Mouse (Mus musculus) embryo, embryonic 11.5 days (tissue): ENCODE measurements at regions not wholly inside any gene's neighbourhood (a gene's known extent, or its start where the extent isn't known, plus 50 kb on each side); places are given as distances from the start of the nearest gene placed in this dataset.
"Not testable (repeated sequence)": the region's sequence is repeated elsewhere in the genome, so short reads cannot be mapped to it uniquely, and the experiment has no call there.

Experiments used
- DNase-seq: peaks from one replicate; pipeline ENCODE4 v3.0.0-alpha.2; 2012; ENCODE audit warnings: low read depth, low spot score

DNA sequence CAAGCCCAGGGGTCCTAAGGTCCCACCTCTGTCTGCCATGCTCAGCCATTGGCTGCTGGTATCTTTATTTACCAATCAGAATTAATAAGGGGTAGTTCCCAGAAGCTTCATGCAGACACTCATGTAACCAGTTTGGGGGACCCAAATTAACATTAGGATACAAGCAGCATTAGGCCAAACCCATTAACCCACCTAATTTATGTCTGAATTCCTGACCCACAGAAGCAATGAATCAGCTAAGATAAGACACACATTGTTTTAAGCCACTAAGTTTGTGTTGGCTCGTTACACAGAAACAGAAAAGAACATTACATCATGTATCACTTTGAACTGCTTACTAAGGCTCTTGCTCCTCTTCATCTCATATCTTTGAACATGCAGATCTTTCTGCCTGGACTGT lies 461.0 kb downstream of the Lmo7 start:
- no peak for DNase-seq

DNA sequence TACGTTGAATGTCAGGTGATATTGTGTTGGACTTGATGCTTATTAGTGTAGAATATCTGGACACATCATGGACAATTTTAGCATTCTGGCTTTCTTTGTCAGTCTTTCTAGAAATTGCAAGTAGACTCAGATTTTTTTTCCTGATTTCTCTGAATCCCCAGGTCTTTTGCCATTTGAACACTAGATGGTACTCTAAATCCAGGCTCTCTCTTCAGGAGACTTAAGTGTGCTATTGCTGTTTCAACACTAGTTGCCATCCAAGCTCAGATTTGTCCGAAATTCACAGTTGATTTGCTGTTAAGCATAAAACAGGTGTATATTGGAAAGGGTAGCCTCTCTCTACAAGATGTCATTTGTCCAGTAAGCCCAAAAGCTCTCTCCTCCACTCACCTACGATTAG lies 451.5 kb downstream of the Lmo7 start:
- no peak for DNase-seq

DNA sequence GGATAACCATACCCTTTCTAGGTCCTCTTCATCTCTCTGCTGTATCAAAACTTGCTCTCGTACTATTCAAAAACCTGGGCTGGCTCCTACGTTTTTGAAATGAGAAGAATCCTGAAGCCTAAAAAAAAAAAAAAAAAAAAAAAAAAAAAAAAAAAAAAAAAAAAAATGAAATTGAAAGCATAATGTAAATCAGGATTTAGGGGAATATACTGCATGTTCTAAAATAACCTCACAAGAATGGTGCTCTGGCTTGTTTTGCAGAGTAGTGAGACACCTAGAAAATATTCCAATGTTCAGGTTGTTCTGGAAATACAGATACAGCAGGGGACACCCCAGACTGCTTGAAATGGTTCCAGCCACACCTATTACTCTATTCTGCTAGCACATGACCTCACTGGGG lies 442.0 kb downstream of the Lmo7 start:
- DNase-seq = no peak

DNA sequence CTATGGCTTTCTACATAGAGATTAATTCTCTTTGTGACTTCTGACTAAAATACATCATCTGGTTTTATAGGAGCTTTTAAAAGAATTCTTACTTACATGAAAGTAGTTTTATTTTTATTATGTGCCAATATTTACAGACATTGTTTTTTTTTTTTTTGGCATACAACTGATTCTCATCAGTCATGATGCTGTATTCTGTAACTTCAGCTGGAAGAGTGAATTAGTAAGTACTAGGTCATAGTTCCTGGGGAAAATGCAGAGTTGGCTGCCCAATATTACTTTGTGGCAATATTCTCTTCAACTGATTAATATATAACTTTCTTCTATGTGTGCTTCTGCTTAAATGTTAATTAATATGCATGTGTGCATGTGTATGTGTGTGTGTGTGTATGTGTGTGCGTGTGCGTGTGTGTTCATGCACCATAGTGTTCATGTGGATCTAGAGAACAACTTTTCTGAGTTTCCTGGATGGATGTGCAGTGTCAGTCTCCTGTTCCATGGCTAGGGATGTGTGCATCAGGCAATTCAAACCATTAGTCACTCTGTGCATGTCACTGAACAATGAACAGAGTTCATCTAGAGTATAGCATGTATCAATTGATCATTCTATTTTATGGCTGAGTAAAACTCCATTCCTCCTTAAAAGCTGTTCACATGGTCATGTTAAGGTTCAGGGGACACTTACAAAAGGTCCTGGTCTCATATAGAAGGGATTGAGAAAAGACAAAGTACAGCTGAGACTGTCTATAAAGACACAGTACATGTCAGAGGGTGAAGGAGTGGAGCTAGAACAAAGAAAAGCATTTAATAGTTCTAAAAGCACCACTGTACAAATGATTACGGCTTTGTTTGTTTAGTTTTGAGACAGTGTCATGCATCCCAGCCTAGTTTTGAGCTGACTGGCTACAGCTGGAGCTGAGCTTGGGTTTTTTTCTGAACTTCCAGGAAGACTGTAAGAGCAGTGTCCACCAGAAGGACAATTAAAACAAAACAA lies 431.8 kb downstream of the Lmo7 start:
- no peak for DNase-seq

DNA sequence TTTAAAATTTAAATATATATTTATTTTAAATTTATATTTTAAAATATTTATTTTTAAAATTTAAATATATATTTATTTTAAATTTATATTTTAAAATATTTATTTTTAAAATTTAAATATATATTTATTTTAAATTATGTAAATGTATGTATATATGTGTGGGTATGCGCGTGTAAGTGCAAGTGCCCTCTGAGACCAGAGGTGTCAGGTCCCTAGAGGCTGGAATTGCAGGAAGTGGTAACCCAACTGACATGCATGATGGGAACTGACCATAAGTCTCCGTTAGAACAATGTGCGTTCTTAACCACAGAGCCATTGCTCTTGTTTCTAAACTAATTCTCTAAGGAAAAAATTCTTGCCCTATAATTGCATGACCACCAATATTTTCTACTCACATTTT lies 420.7 kb downstream of the Lmo7 start:
- DNase-seq = not testable (repeated sequence)

DNA sequence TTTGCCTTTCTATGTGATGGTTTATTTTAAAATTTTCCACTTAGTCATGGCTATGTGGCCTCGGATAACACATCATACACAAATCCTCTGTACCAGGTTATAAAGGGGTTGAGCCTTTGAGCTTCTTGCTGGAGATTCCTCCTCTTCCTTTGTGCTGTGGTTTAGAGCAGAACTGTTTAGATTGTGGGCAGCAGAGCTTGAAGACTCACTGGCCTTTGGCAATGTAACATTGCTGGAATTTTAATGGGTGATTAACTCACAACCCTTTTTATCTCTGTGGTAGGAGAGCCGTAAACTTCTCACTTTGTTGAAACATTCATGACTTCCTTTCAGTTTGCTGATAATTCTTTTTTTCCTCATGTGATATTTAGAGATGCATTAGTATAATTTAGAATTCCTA lies 413.0 kb downstream of the Lmo7 start:
- DNase-seq = no peak

DNA sequence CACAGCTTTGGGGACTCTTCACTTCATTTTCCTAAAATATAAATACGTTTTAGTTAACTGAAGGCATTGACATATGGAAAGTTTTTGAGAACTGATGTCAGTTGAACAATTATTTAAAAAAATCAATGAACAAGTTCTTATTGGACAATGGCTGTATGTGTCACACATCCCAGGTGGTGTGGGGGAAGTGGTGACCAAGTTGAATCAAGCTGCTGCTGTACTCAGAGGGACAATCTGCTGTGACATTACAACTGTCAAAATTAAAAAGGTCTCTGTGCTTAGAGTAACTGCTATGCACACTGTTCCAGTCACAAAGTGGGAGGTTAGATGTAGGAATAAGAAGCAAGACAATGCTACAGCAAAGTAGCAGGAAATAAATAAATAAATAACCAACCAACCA lies 409.2 kb downstream of the Lmo7 start:
- DNase-seq = no peak

DNA sequence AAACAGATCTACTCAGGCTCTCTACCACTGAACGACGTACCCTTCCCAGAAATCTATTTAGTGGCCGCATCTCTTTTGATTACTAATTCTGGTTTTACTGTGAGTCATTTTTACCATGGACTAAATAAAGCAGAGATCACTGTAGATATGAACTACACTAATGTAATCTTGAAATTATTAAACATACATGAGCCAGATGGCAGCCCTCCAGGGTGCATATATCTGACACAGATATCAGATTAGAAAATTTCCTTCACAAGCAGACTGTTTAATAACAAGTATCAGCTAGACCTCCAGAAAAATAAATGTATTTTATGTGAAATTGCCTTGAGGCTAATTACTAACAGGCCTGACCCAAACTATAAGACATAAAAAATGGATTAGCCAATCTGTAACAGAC lies 388.4 kb downstream of the Lmo7 start:
- no peak for DNase-seq

DNA sequence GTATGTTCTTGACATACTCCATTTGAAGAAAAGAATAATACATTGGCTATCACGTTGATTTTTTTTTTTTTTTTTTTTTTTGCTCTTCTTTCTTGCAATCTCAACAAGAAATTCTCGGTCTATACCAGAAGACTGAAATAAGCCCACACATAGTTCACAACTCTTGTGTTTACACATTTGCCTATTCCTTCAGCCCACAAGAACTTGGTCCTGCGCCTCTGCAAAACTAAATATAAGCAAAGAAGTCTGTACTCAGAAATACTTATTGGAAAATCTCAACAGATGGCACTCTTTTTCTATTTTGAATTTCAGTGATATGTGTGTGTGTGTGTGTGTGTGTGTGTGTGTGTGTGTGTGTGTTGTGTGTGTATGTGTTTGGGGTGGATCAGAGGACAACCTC lies 376.4 kb downstream of the Lmo7 start:
- no peak for DNase-seq

DNA sequence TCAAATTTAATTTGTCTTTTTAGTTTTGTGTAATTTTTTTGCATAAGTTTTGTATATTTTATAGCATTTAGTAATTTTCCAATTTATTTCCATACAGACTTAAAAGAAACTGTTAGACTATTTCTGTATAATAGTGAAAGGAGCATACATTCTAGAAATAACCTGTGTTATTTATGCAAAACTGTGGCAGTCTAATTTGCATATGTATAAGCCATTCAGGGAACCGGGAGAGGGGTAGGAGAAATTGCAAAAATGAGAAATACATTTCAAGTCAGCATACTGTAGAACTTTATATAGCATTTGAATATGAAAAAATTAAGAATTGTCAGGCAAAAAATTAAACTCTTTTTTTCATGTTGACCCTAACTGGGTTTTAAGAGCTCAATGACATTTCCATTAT lies 364.3 kb downstream of the Lmo7 start:
- DNase-seq = no peak

DNA sequence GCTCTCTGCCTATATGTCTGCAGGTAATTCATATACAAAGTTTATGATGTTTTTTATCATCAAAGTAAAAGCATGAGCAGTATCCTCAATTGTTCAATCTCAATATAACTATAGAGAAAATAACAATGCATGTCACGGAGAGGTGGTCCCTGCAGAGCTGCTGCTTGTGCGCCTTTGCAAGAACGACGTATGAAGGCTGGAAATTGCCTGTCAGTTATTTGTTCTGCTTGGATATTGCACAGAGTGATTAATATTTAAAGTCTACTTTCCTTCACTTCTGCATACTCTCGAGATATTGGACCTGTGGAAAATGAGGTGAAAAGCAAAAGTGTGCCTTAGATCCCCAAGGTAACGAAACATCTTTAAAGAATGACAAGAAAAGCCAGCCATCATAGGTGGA lies 362.8 kb downstream of the Lmo7 start:
- DNase-seq = no peak

DNA sequence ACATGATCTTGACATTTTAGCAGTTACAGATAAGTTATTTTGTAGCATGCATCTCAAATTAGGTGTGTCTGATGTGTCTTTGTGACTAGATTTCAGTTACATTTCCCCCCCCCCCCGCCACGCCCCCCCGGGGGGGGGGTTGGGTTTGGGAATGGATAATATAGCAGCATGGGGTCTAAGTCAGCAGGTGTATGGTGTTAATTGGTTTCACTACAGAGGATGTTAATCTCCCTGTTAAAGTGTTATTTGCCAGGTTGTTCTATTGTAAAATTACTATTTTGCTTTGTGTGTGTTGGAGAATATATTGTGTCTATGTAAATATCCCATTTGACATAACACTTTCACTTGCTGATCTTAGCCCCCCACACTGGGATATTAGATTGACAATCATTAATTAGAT lies 319.2 kb downstream of the Lmo7 start:
- no peak for DNase-seq

DNA sequence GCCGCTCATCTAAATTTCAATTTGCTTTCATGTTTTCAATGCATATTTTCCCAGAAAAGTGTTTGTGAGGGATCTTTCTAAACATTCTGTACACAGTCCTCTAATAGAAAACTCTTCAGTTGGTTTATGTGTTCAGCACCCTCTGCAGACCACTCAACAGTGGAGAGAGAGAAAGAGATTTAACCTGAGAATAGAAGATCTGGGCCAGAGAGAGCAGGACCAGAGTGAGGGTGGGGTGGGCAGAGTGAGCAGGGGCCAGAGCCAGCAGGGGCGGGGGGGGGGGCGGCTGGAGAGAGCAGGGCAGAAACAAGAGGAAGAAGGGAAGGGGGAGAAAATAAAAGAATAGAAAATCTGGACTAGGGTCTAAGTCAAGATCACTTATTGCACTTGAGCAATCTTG lies 318.7 kb downstream of the Lmo7 start:
- no peak for DNase-seq

DNA sequence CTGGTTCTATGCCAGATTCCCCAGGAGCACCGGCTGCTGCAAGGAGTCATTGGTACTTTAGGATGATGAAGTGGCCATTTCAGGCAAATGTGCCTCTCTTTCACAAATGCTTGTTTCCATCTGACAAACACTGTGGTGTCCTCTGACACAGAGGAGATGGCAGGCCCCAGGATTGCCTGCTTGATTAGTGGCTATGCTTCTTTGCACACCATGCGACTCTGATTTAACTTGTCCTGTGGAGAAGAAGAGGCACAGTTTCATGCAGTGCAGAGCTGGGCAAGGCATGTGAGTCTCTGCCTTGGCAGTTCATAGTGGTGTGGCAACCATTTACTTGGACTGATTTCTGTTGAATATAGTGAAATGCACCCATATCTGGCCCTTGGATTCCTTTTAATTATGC lies 308.4 kb downstream of the Lmo7 start:
- no peak for DNase-seq

DNA sequence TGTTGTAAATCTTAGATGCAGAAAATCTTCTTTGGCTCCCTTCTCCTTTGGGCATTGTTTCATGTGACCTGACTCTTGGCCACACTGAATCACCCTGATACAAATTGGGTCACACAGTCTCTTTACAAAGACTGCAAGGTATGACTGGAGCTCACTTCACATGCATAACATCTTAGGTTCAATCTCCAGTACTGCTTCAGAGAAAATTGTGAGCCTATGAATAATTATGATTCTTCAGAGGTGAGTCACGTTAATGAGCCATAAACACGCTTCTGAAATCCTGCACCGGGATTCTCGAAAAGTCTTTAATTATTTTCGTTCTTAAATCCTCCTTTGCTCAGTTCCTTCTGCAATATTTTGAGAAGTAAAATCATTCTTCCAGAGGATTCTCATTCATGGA lies 307.7 kb downstream of the Lmo7 start:
- DNase-seq = no peak

DNA sequence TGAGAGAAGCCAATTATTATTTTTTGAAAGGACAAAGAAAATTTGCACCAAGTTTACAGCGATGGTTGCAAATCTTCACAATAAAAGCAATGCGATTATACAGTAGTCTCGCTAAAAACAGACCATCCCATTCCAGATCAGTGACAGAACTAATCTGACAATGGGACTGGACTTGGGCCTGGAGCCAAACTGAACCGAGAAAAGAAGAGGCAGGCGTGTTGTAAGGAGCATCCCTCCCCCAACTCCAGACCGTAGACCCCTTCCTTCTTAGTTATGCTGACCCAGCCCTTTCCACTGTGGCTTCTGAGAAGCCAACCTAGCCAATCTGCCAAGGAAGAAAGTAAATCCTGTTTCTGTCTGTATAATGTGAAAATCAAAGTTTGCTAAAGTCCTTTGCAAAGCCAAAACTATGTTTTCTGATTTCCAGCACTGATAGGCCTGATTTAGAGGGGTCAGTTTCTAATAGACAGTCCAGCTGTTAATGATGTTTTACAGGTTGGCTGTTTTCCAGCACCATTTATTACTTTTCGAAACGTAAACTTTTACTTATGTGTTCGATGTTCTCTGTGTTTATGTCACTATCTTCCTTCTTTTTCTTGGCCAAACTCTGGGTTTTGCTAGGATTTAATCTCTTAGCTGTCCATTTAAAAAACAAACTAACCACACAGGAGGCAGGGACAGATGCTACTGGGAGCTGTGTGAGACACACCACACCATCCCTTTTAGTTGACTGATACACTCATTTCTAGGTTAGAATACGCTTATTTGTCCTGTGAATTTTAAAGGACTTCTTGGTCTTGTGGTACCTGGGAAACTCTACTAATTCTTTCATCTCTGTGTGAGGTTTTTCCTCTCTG lies 301.5 kb downstream of the Lmo7 start:
- DNase-seq = no peak

DNA sequence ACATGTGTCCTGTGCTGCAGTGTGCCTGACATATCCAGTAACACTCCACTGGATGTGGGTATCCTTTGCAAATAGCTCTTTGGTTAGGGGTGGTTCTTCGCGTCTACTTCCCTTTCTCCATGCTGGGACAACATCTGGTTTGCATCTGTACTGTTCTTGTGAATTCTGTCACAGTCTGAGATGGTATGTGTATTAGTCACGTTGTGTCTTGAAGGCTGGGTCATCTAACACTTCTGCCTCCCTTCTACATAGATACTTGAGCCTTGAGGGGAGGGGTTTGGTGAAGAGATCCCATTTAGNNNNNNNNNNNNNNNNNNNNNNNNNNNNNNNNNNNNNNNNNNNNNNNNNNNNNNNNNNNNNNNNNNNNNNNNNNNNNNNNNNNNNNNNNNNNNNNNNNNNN lies 294.9 kb downstream of the Lmo7 start:
- no peak for DNase-seq

DNA sequence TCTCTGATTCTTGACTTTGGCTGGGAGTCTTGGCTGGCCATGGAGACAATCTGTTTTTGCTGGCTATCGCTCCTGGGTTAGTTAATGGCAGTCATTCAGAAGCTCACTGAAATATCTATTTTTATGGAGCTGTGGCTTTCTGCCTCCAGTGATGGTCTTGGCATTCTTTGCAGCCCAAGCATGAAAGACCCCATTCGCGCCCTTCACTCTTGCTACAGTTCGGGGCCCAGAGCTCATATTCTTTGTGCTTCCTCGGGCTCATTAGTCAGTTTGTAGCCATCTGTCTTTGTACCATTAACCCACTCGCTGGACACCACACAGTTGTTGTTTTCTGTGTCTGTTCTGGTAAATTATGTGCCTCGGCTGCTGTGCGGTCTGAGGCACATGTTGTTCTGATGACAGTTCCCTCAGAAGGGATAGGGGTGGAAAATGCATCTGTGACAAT lies 290.4 kb downstream of the Lmo7 start:
- no peak for DNase-seq

DNA sequence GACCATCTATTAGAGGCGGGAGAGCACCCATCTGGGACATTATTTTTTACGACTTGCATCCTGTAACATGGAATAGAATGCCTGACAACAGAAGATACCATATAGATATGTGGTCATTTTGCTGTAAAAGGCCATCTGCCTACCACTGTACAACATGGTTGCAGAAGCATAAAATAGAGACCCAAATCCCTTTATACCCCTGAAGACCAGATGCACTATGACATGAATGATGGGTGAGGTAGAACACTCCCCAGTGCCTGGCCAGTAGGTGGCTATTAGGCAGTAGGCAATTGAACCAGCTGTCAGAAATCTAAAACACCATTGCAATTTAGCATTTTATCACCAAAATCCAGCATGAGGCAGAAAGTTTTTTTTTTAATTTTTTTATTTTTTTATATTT lies 289.6 kb downstream of the Lmo7 start:
- DNase-seq = no peak

DNA sequence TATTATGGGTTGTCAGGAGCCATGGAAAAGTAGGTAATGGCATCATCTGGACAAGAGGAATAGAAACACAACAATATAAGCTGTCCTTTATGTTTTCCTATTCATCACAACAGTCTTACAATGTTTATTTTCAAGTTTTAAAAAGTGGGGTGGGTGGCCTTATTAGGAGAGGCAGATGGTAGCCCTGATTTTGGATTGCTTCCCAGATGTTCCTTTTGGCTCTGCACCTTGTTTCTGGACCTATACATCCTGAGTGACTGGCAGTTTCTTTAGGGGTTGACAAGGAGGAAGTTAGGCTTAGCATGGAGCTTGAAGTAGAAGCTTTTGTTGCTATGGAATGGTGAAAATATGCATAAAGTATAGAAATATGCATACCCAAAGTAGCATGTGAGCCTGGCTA lies 286.8 kb downstream of the Lmo7 start:
- DNase-seq = no peak

DNA sequence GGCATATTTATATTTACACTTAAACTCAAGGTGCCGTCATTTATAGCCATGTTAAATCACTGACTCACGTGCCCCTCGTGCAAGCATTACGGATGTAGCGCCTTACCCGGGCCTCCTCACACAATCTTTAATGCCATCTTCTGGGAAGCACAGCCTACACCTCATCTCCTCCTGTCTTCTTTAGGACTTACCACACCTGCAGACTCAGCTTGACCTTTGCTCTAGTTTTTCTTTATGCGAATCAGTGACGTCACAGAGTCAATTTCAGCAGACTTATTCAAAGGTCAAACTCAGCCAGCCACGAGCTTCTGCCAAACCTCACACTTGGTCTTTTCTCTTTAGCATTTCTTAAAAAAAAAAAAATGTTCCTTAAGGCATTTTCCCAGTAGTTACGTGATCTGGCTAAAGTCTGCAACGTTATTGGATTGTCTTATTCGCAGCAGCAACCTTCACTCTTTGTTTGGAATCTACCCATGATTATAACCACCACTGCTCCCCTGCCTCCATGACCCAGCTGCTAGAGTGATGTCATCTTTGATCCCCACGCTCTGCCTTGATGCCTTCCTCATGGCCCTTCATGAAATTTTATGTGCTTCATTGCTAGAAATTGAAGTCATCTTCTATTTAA lies 285.3 kb downstream of the Lmo7 start:
- DNase-seq = no peak

DNA sequence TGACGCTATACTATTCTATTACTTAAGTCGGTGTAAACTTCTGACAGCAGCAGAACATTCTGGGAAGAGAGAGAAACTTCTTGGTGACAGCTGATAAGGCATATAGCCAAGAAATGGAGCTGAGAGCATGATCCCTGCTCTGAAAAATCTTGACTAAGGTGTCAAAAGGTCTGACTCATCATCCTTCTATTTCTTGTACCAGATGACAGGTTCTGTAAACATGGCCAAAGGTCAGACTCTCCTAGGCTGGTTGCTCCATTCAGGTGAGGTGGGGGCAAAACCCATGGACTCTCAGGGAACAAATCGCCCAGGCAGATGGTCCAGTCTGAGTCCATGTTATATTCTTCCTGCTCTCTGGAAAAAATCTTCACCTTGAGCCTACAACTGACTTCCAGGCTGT lies 283.5 kb downstream of the Lmo7 start:
- DNase-seq = no peak
